Mouse (Mus musculus) adrenal gland, postnatal 4 days (tissue): Measurements from ENCODE around the gene Atp5c1. TPM values are rescaled to one million over a fixed set of nuclear protein-coding genes. Genes with fewer than 3 reads are reported as not detected.

Experiments used
- DNase-seq, 2 experiments: peaks; one replicate each; pipeline ENCODE4 v3.0.0; 2021 to 2022; ENCODE audit warnings: low spot score in 2 of 2, mixed read lengths in 2 of 2
- long read RNA-seq, 2 experiments: library from polyadenylated mRNA; stranded (forward); transcript quantifications; one replicate each; pipeline ENCODE4 v2.0.0; 2021
- total RNA-seq, 2 experiments: library from RNA; stranded (reverse); gene quantifications; 2 replicates each; pipeline ENCODE4 v1.2.3; 2021

Gene Atp5c1
- 100 to 1,000 TPM; 368 to 376 TPM for total RNA-seq
- long read RNA-seq, experiment 1, transcript Atp5c1-203 (10 exons, 1,166 nt) = major isoform, 382 of 539 reads
- long read RNA-seq, experiment 1, transcript Atp5c1-201 (9 exons, 1,060 nt) = minor isoform, 80 of 539 reads
- long read RNA-seq, experiment 1, partial matches to known transcripts = 52 of 539 reads
- long read RNA-seq, experiment 1, other reads (novel, unspliced or antisense) = 25 of 539 reads
- long read RNA-seq, experiment 2, transcript Atp5c1-201 (9 exons, 1,060 nt) = minor isoform, 58 of 665 reads
- long read RNA-seq, experiment 2, transcript Atp5c1-203 (10 exons, 1,166 nt) = major isoform, 468 of 665 reads
- long read RNA-seq, experiment 2, partial matches to known transcripts = 108 of 665 reads
- long read RNA-seq, experiment 2, other reads (novel, unspliced or antisense) = 30 of 665 reads

DNA sequence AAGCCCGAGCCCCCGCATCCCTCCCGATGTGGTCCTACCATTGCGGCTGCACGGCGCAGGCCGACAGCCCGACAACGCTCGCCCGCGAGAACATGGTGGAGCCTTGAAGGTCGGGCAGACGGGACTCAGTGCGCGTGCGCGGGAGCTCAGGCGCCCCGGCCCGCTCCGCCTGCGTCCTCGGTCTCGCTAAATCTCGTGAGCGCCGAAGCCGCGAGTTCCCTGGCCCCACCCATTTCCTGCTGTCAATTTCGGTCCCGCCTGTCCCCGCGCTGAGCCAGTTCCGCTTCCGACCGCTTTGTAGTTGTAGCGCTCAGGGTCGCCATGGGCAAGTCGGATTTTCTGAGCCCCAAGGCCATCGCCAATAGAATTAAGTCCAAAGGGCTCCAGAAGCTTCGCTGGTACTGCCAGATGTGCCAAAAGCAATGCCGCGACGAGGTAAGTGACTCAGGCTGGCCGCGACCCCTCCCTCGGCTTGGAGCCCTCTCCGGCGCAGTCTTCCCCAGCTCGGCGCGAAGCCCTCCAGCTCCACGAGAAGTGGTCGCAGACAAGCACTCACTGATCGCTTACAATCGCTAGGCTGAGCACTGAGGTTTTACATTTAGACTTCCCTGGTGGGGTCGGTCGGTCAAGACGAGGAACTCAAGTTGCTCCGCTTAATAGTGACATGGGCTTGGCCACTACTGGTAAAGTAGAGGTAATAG, at the start of gene Atp5c1, which contains the start of gene Kin:
Gene Atp5c1, minus strand, starts transcription at position 201 of the 701 bp plus-strand sequence.
Gene Kin, plus strand, starts transcription at position 284 of the 701 bp plus-strand sequence.
- DNase-seq = peak; percentile 91 to 94

DNA sequence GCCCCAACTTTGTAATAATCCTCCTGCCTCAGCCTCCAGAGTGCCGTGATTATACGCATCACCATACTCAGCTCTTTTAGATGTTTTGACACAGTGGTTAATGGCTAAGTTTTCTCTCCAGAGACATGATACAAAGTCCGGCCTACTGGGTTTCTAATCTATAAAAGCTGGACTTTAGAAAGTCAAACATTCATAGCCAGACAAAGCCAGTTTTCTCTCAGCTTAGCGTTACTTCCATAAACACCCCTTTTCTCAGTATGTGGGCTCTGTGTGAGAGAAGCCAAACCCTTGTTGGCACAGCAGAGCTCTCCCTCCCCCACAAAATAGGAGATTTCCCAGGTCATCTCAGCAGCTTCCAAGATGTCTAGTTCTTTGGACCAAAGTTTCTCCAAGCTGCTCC, 48.3 kb upstream of the Atp5c1 start:
- no peak for DNase-seq

DNA sequence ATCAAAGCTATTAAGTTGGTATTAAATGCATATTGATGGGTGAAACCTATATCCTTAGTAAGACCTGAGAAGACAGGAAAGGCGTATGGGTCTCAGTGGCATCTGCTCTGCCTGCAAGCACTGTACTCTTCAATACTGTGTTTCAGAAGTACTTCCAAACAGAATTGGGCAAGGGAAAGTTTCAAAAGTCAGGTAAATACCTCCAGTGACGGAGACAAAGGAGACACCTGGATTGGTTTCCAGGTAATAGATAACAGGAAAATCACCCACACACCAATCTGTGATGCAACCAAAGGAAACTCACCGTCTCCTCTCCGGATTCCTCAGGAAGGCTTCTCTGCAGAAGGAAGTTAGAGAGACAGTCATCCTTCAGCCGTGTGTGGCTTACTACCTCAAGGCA, 47.2 kb upstream of the Atp5c1 start:
- no peak for DNase-seq

DNA sequence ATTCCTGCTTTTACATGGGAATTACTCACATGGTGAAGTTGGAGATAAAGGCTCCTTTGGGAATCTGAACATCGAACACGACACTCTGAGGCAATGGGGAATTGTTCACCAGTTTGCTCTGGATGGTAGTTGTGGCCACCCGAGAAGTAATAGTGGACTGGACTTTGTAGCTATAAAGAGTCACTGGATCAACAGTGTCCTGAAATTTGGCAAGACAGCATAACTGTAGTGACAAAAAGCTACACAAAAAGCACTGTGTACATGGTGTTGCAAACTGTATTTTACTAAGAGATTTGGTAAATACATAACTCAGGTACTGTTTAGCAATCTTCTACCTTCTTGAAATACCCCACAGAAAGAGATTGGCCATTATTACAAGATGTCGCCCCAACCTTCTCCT, 45.8 kb upstream of the Atp5c1 start:
- no peak for DNase-seq

DNA sequence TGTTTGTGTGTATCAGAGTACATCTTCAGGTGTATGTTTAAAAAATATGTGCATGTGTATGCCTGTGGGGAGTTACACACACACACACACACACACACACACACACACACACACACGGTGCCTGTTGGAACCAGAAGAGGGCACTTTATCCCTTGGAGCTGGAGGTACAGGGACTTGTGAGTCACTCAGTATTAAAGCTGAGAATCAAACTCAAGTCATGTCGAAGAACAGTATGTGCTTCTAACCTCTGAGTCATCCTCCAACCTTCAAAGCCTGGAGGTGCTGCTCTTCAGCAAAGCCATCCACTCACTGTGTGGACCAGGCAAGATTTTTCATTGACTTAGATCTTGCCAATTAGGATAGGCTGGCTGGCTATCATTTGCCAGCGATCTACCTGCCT, 41.5 kb upstream of the Atp5c1 start:
- DNase-seq = no peak

DNA sequence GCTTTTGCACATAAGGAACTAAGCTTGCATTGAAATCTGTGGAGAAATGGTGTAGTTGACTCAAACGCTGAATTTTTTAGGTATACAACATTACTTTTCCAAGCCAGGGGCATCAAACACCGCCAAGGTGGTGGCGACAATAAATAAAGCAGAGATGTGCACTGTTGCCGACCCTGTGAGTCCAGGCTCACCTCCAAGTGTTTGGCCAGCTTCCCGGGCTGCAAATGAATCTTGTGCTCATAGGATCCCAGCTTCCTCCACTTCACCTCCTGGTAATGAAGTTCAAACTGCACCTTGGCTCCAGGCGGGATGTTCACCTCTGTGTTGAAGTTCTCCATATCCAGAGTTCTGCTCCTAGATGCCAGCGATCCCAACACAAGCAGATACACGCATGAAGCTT, 39.0 kb upstream of the Atp5c1 start:
- DNase-seq = no peak

DNA sequence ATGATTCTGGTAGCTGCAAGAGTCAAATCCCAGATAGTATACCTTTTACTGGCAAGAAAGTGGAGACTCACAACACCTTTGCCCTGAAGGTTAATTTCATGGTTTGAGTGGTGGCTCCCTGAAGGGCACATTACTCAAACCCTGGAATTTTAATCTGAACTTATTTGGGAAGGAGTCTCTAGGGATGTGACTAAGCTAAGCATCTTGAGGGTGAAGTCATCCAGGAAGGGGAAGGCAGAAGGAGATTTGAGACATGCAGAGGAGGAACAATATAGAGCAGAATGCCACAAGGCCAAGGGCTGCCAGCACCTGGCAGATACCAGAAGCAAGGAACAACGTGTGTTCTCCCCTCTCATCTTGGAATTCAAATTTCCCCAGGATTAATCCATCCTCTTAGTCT, 38.4 kb upstream of the Atp5c1 start:
- DNase-seq = no peak

DNA sequence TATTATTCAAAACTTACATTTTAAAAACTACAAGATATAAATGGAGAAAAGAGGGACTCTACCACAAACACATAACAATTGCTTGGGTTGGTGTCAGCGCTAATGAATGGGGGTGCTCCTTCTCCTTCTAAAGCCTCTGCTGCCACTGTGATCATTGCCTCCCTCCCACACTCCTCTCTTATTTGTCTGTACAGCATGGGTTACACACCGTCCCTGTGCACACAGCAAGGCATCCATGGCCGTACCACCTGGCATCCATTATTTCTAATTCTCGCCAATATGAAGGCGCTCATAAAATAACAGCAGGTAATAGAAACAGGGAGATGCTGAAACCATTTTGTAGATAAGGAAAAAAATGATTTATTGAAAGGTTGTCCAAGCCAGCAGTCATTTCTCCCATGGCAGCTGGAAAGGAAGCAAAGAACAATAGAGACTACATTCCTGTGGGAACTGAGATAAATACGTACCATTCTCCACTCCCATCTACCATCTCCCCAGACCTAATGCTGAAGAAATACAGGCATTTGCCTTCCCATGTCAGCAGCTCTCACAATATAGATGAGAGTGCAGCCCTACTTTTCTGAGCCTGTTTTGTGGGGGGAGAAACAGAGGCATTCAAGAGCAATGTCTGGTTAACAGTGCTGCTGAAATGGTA, 28.4 kb upstream of the Atp5c1 start:
- DNase-seq = no peak

DNA sequence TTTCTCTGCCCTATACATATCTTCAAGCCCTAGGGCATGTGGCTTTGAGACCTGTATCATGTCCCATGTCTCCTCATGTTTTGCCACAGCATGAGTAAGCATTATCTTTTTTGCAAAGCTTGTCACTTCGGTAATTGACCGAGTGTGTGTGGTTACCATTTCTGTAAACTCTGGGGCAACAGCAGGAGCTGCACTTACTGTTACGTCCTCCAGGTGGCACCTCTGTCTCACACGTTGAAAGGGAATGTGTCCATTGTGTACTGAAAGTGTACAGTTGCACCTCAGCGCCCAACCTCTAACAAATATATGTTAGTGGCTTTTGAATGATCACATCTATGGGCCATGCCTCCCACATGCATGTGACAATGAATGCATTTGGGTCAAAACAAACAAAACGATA, 20.9 kb upstream of the Atp5c1 start:
- DNase-seq = no peak

DNA sequence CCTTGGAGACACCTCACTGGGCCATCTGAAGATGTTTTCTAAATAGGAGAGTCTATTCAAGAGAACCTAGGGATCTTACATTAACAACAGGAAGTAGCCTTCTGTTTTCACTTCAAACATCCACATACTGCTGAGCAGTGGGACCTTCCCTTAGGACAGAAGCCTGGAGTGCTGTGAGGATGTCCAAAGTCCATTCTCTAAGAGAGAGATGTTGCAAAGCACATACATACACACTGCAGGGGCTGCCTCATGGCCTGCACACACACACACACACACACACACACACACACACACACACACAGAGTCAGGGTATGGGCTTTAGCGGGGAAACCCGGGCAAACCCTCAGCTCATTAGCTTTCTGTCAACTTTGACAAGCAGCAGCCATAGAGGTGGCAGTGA, 20.2 kb upstream of the Atp5c1 start:
- DNase-seq = no peak

DNA sequence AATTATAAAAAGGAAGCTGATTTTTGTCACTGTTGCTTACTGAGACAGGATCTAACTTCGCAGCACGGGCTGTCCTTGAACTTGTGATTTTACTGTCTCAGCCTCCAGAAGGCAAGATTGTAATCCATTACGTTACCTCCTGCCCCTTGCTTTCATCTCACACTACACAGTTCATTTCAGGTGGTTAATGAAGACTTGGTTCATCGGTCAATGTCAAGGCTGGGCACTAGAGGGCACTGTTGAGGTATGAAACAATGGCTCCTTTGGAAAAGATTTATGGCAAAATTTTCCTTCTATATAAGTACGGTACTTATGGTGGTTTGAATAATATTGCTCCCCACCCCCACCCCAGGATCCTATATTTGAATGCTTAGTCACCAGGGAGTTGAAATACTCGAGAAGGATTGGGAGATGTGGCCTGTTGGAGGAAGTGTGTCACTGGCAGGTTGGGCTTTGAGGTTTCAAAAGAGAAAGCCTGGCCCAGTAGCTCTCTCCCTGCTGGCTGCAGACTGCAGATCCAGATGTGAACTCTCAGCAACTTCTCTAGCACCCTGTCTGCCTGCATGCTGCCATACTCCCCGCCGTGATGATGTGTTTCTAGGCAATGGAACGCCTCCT, 18.4 kb upstream of the Atp5c1 start:
- DNase-seq = no peak

DNA sequence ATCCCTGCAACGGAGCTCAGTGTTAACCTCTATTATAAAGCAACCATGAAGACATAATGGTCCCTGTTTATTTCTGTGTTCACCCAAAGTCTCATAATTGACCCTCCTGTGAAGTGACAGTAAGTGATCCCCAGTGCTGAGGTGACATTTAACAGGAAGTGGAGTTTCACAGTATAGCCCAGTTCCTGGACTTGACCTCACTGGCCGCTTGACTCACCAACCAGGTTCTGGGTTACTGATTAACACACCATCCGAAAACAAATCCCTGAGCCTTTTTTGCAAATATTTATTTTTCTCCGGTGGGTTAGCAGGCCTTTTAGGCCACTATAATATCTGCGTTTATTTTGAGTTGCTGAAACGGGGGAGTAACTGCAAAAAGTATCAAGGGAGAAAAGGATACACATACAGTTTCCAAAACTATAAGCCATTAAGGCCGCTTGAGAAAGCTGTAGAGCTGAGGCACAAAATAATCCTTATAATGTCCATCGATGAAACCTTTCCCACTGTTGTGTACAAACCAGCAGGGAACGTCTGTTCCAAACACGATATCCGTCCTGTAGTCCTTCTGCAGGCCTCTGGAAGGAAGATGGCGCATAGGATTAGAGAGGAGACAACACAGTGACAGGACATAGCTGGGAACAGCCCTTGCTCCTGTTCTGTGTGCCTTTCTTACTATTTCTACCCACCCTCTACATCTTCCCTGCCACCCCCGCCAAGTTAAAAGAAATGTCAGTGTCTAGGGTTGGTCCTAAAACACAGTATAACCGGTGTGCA, 14.2 kb upstream of the Atp5c1 start:
- DNase-seq = no peak

DNA sequence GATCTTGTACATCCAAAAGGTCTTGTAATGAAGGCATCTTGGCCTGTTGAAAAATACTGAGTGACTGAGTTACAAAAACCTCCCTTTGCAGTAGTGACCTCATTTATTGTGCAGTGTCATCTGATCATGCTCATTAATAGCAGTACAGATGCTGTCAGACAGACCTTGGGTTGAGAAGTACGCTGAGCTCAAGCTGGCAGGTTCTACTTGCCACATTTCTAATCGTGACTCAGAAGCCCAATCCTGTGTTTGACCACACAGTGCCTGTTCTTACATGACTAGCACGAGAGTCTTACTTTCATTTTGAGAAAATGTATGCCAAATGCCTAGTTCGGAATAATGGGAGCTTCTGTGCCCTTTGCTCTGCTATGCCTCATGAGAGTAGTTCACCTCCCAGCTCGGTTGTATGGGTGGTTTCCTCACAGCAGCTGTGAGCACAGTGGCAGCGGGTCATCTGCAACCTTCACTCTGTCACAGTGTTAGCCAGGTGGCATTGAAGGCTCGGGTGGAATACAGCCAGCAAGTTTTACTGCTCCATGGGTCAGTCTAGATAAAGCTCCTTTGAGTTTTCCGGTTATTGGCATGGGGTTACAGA, 7.0 kb upstream of the Atp5c1 start:
- DNase-seq = no peak

DNA sequence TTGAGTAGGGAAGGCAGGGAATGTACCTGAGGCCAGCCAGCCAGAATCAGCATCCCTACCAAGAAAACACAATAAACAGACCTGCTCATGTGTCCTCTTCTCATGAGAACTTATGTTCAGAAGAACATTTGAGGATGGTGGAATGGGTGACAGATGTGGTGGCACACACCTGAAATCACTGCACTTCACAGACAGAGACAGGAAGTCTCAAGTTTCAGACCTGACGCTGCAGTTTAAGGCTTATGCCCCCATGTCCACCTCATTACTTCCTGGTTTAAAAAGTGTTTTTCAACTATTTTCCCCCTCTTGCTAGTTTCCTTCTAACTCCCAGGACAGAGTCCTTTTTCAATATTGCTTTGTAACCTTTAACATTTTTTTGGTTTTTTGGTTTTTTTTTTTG, 2.4 kb upstream of the Atp5c1 start:
- no peak for DNase-seq

DNA sequence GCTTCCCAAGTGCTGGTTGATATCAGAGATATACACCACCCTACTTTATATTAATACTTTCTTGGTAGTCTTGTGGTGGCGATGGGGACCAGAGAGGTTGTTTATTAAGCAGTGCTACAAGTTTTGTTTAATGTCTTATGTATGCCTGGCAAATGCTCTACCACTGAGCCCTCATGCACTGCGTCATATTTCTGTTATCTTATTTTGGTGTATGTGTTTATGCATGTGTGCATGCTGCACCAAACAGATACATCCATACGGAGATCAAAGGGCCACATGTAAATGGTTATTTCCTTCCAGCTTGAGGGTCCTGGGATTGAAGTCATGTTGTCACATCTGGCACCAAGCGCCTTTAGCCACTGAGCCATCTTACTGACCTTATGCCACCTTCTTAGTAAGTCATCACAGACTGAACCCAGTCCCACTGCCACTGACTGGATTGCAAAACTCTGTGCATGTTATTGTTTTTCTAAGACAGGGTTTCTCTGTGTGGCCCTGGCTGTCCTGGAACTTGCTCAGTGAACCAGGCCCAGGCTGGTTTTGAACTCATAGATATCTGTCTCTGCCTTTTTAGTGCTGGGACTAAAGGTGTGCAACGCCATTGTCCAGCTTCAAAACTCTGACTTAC, 1.3 kb upstream of the Atp5c1 start:
- no peak for DNase-seq

DNA sequence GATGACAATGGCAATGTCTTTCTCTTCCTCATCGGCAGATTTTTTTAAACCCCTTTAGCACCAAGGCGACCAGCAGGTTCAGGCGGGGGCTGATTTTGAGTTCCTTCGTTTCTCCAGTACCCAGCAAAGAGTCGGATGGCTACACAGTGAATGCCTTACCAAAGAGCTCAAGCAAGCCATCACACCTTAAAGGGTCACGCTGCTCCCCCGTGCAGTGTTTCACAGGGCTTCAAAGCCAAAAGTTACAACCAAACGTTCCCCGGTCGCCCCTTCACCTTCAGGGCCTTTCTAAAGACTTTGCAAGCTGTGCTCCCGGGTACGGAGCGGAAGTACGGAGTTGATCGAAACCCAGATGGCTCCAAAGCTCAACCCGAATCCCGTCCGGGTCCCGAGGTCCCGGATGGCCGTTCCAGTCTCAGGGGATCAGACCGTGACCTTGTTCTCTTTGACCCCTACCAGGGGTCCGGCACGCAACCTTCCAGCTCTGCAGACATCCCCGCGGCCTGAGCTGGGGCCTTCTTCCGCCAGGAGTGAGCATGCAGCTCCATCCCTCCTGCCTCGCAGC, 483 bp downstream of the Atp5c1 start:
- DNase-seq = no peak

DNA sequence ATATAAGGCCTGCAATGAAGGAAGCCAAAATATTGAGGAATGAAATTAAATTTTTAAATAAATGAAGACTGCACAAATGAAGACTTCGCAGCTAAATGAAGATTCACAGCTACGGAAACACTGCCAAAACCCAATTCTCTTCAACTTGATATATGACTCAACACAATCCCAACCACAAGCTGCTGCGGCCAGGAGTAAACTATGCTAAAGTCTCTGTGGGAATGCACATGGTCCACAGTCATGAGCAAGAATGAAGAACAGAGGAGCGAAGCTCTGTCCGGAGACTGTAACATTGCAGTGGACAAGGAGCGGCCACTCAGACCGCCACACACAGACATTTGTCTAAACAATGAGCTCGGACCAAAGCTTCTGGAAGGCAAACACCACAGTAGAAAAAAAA, 3.6 kb downstream of the Atp5c1 start:
- DNase-seq = no peak

DNA sequence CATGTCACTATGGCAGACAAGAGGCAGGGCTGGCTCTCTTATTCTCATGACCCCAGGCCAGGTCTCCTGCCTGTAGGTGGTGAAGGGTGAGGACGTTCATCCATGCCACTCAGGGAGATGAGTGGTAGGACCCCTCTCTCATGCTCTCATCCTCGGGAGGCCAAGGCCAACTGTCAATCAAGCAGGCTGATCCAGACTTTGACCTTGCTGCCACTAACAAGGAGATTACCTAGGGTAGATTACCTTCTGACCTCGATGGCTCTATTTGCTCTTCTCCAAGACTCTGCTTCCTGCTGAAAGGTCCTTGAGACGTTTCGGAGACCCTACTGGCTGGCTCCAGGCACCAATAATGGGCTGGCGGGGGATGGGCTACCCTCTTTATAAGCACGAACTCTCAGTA, 5.8 kb downstream of the Atp5c1 start:
- DNase-seq = no peak

DNA sequence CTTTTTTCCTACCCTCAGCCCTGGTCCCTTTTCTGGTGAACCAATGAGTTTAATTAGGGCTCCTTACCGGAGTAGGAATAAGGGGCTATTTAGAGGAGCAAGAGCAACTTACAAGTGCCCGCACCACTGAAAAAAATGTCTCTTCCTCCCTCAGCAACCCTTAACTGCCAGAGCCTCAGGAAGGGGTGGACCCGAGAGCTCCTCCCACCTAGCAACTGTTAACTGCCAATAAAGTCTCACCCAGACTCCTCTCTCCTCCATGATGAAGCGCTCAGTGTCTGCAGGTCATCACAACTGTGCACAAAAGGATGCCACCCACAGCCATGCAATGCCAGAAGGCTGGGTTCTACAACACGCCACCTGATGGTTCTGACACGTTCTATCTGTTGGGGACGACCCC, 8.6 kb downstream of the Atp5c1 start:
- no peak for DNase-seq

DNA sequence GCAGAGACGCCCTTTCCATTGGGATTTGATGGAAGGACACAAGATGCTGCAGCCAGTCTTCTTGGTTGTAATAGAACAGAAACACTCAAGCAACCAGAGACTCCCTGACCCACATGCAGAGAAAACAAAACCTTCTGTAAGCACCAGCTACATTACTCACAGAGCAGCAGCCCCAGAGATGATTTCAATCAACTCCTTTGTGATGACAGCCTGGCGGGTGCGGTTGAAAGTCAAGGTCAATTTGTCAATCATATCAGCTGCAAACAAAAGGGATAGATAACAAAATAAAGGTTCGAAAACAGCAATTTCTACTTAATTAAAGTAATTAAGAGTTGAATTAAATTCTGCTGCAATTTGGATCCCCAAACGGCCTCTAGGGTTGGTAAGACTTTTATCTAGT, 21.5 kb downstream of the Atp5c1 start:
- no peak for DNase-seq
